Mouse (Mus musculus): ENCODE measurements around the gene Vgll4. TPM values are rescaled to one million over a fixed set of nuclear protein-coding genes. Genes with fewer than 3 reads are reported as not detected.

Vgll4 gene
- polyA plus RNA-seq, 1 experiment from 2014 or later = 51.6 TPM

GRCm38 (mm10) chr6:114847582-114848174 lies 122.1 kb downstream of the Vgll4 start:
- no peak overlapping the region for H3K9ac ChIP-seq (ENCODE audit: low read depth, low read length)
- H3K27ac ChIP-seq (ENCODE audit: low read depth, low read length) = no peak overlapping the region
- no peaks in the 10 kb centered on the region for H3K27me3 ChIP-seq (ENCODE audit: control insufficient read depth, insufficient read depth, low read length)
- ATAC-seq (replicated peaks; ENCODE audit: insufficient number of reproducible peaks, low FRiP score, low TSS enrichment) = no peak
- no peak overlapping the region for H3K4me2 ChIP-seq
- H3K4me1 ChIP-seq (ENCODE audit: control insufficient read depth, insufficient read depth, low read length) = peaks cover 46% of the 10 kb centered on the region
- H3K4me3 ChIP-seq (ENCODE audit: low read depth, low read length) = no peak overlapping the region
- WGBS (ENCODE audit: insufficient replicate concordance) = 76% methylated on average over 12 of the region's 12 CpGs
- no peaks in the 10 kb centered on the region for H3K36me3 ChIP-seq (ENCODE audit: control insufficient read depth, insufficient read depth, low read length)
- H3K9me3 ChIP-seq (replicated peaks; ENCODE audit: control insufficient read depth, low read length) = 0 out of 2 replicates have a peak, but pooled peaks cover 2% of the 10 kb centered on the region

GRCm38 (mm10) chr6:114846153-114846772 lies 123.5 kb downstream of the Vgll4 start:
- Histone ChIP-seq H3K4me3 (ENCODE audit: low read depth, low read length) (no peak overlapping the region), H3K36me3 (ENCODE audit: control insufficient read depth, insufficient read depth, low read length) (no peaks in the 10 kb centered on the region), H3K9ac (ENCODE audit: low read depth, low read length) (peak overlapping the region; percentile 39; the same call in 1 of the 2 replicates), H3K27ac (ENCODE audit: low read depth, low read length) (no peak overlapping the region), H3K9me3 (replicated peaks; ENCODE audit: control insufficient read depth, low read length) (0 out of 2 replicates have a peak, but pooled peaks cover 2% of the 10 kb centered on the region), H3K4me1 (ENCODE audit: control insufficient read depth, insufficient read depth, low read length) (peaks cover 44% of the 10 kb centered on the region), H3K4me2 (no peak overlapping the region), H3K27me3 (ENCODE audit: control insufficient read depth, insufficient read depth, low read length) (no peaks in the 10 kb centered on the region)
- 38% methylated on average over 4 of the region's 4 CpGs for WGBS (ENCODE audit: insufficient replicate concordance)
- no peak; the same call in 1 of the 2 replicates for ATAC-seq (replicated peaks; ENCODE audit: insufficient number of reproducible peaks, low FRiP score, low TSS enrichment)

- Histone ChIP-seq H3K27me3 (ENCODE audit: control insufficient read depth, insufficient read depth, low read length) (no peaks in the 10 kb centered on the region), H3K36me3 (ENCODE audit: control insufficient read depth, insufficient read depth, low read length) (no peaks in the 10 kb centered on the region), H3K9ac (ENCODE audit: low read depth, low read length) (no peak overlapping the region), H3K4me2 (no peak overlapping the region), H3K9me3 (replicated peaks; ENCODE audit: control insufficient read depth, low read length) (0 out of 2 replicates have a peak, but pooled peaks cover 2% of the 10 kb centered on the region), H3K4me1 (ENCODE audit: control insufficient read depth, insufficient read depth, low read length) (peaks cover 41% of the 10 kb centered on the region), H3K4me3 (ENCODE audit: low read depth, low read length) (no peak overlapping the region), H3K27ac (ENCODE audit: low read depth, low read length) (no peak overlapping the region)
- no peak for ATAC-seq (replicated peaks; ENCODE audit: insufficient number of reproducible peaks, low FRiP score, low TSS enrichment)
- WGBS (ENCODE audit: insufficient replicate concordance) = 97% methylated on average over 2 of the region's 2 CpGs
These were observed 126.9 kb downstream of the Vgll4 start for GRCm38 (mm10) chr6:114842863-114843262.

- H3K4me1 ChIP-seq (ENCODE audit: control insufficient read depth, insufficient read depth, low read length) = peaks cover 39% of the 10 kb centered on the region
- WGBS (ENCODE audit: insufficient replicate concordance) = 76% methylated on average over 3 of the region's 3 CpGs
- H3K9me3 ChIP-seq (replicated peaks; ENCODE audit: control insufficient read depth, low read length) = 0 out of 2 replicates have a peak, but pooled peaks cover 2% of the 10 kb centered on the region
- H3K4me2 ChIP-seq = no peak overlapping the region
- no peak overlapping the region for H3K9ac ChIP-seq (ENCODE audit: low read depth, low read length)
- no peaks in the 10 kb centered on the region for H3K36me3 ChIP-seq (ENCODE audit: control insufficient read depth, insufficient read depth, low read length)
- no peak overlapping the region for H3K4me3 ChIP-seq (ENCODE audit: low read depth, low read length)
- H3K27me3 ChIP-seq (ENCODE audit: control insufficient read depth, insufficient read depth, low read length) = no peaks in the 10 kb centered on the region
- H3K27ac ChIP-seq (ENCODE audit: low read depth, low read length) = no peak overlapping the region
- no peak for ATAC-seq (replicated peaks; ENCODE audit: insufficient number of reproducible peaks, low FRiP score, low TSS enrichment)
These were observed 127.7 kb downstream of the Vgll4 start for GRCm38 (mm10) chr6:114842131-114842530.

DNA sequence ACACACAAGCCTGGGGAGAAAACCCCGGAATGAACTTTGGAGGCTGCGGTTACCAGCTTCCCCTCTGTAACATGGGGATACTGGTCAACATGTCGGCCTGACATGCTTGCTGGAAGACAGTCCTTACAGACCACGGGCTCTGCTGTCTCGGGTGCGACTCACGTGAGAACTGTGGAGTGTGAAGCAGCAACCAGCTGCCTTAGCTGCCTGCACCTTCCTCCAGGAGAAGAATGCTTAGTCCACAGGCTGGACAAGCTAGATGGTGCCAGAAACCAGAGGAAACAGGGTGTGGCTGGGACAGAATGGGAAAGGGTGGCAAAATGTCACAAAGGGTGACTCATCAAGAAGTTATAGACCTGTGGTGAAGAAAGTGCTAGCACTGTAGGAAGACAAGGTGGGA lies 129.8 kb downstream of the Vgll4 start:
- Histone ChIP-seq H3K4me3 (ENCODE audit: low read depth, low read length) (no peak overlapping the region), H3K27ac (ENCODE audit: low read depth, low read length) (no peak overlapping the region), H3K4me2 (no peak overlapping the region), H3K4me1 (ENCODE audit: control insufficient read depth, insufficient read depth, low read length) (peaks cover 34% of the 10 kb centered on the region), H3K27me3 (ENCODE audit: control insufficient read depth, insufficient read depth, low read length) (no peaks in the 10 kb centered on the region), H3K36me3 (ENCODE audit: control insufficient read depth, insufficient read depth, low read length) (no peaks in the 10 kb centered on the region), H3K9me3 (replicated peaks; ENCODE audit: control insufficient read depth, low read length) (0 out of 2 replicates have a peak, but pooled peaks cover 2% of the 10 kb centered on the region), H3K9ac (ENCODE audit: low read depth, low read length) (no peak overlapping the region)
- ATAC-seq (replicated peaks; ENCODE audit: insufficient number of reproducible peaks, low FRiP score, low TSS enrichment) = no peak
- WGBS (ENCODE audit: insufficient replicate concordance) = 85% methylated on average over 7 of the region's 7 CpGs

GRCm38 (mm10) chr6:114838872-114839271 lies 130.9 kb downstream of the Vgll4 start:
- ATAC-seq (replicated peaks; ENCODE audit: insufficient number of reproducible peaks, low FRiP score, low TSS enrichment) = no peak
- Histone ChIP-seq H3K4me2 (no peak overlapping the region), H3K36me3 (ENCODE audit: control insufficient read depth, insufficient read depth, low read length) (no peaks in the 10 kb centered on the region), H3K4me3 (ENCODE audit: low read depth, low read length) (no peak overlapping the region), H3K9me3 (replicated peaks; ENCODE audit: control insufficient read depth, low read length) (0 out of 2 replicates have a peak, but pooled peaks cover 2% of the 10 kb centered on the region), H3K4me1 (ENCODE audit: control insufficient read depth, insufficient read depth, low read length) (peaks cover 39% of the 10 kb centered on the region), H3K9ac (ENCODE audit: low read depth, low read length) (no peak overlapping the region), H3K27ac (ENCODE audit: low read depth, low read length) (no peak overlapping the region), H3K27me3 (ENCODE audit: control insufficient read depth, insufficient read depth, low read length) (no peaks in the 10 kb centered on the region)
- WGBS (ENCODE audit: insufficient replicate concordance) = 35% methylated on average over 4 of the region's 4 CpGs

DNA sequence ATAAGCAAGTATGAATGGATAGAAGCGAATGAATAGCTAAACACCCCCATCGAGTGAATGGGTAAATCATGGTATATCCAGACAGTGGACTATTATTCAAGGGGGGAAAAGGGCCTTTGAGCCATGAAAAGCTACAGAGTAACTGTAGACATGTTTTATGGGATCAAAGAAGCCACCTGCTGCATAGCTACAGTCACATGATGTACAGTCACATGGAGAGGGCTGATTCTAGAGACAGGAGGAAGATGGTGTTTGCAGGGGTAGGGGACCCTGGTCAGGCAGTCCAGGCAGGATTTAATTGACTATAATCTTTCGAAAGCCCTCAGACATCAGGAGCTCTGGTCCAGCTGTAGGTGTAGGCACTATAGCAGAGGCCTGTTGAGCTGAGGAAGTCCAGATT lies 133.4 kb downstream of the Vgll4 start:
- Histone ChIP-seq H3K4me1 (ENCODE audit: control insufficient read depth, insufficient read depth, low read length) (peaks cover 60% of the 10 kb centered on the region), H3K9me3 (replicated peaks; ENCODE audit: control insufficient read depth, low read length) (no peaks in the 10 kb centered on the region), H3K9ac (ENCODE audit: low read depth, low read length) (no peak overlapping the region), H3K36me3 (ENCODE audit: control insufficient read depth, insufficient read depth, low read length) (no peaks in the 10 kb centered on the region), H3K4me2 (no peak overlapping the region), H3K27ac (ENCODE audit: low read depth, low read length) (0 out of 2 replicates have a peak overlapping the region, but pooled peaks have one; percentile 47), H3K4me3 (ENCODE audit: low read depth, low read length) (no peak overlapping the region), H3K27me3 (ENCODE audit: control insufficient read depth, insufficient read depth, low read length) (no peaks in the 10 kb centered on the region)
- ATAC-seq (replicated peaks; ENCODE audit: insufficient number of reproducible peaks, low FRiP score, low TSS enrichment) = no peak
- WGBS (ENCODE audit: insufficient replicate concordance) = 78% methylated on average over 3 of the region's 3 CpGs

DNA sequence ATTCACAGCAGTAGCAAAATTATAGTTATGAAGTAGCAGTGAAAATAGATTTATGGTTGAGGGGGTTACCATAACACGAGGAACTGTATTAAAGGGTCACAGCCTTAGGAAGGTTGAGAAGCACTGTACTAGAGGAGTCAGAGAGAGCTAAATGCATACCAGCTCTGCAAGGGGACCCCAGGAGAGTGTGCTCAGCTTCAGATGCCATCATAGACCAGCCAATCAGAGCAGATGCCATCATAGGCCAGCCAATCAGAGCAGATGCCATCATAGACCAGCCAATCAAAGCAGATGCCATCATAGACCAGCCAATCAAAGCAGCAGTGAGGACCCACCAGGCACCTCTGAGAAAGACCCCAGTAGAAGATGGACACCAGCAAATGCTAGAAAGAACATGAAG lies 134.0 kb downstream of the Vgll4 start:
- peaks cover 56% of the 10 kb centered on the region for H3K4me1 ChIP-seq (ENCODE audit: control insufficient read depth, insufficient read depth, low read length)
- H3K36me3 ChIP-seq (ENCODE audit: control insufficient read depth, insufficient read depth, low read length) = no peaks in the 10 kb centered on the region
- no peak overlapping the region for H3K27ac ChIP-seq (ENCODE audit: low read depth, low read length)
- H3K4me2 ChIP-seq = no peak overlapping the region
- H3K9me3 ChIP-seq (replicated peaks; ENCODE audit: control insufficient read depth, low read length) = no peaks in the 10 kb centered on the region
- WGBS (ENCODE audit: insufficient replicate concordance) = 92% methylated on average over 1 of the region's 1 CpGs
- ATAC-seq (replicated peaks; ENCODE audit: insufficient number of reproducible peaks, low FRiP score, low TSS enrichment) = no peak
- H3K4me3 ChIP-seq (ENCODE audit: low read depth, low read length) = no peak overlapping the region
- no peaks in the 10 kb centered on the region for H3K27me3 ChIP-seq (ENCODE audit: control insufficient read depth, insufficient read depth, low read length)
- H3K9ac ChIP-seq (ENCODE audit: low read depth, low read length) = no peak overlapping the region

DNA sequence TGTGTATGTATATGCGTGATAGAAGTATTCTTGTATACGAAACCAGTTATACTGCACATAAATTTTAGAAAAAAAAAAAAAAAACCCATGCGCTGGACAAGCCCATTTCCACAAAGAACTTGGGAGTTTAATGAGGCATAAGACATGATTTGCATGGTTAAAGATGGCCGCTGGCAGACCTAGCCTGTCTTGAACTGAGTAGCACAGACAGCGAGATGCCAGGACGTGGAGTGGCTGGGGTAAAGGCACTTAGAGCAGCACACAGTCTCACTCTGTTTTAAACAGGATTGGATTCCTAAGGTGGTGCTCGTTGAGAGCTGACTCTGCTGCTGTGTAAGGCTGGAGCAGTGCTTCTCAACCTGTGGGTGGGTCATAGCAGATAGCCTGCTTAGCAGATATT lies 134.4 kb downstream of the Vgll4 start:
- H3K4me2 ChIP-seq = no peak overlapping the region
- H3K36me3 ChIP-seq (ENCODE audit: control insufficient read depth, insufficient read depth, low read length) = no peaks in the 10 kb centered on the region
- peaks cover 52% of the 10 kb centered on the region for H3K4me1 ChIP-seq (ENCODE audit: control insufficient read depth, insufficient read depth, low read length)
- H3K9ac ChIP-seq (ENCODE audit: low read depth, low read length) = no peak overlapping the region
- no peaks in the 10 kb centered on the region for H3K9me3 ChIP-seq (replicated peaks; ENCODE audit: control insufficient read depth, low read length)
- H3K4me3 ChIP-seq (ENCODE audit: low read depth, low read length) = no peak overlapping the region
- no peak overlapping the region for H3K27ac ChIP-seq (ENCODE audit: low read depth, low read length)
- WGBS (ENCODE audit: insufficient replicate concordance) = 79% methylated on average over 7 of the region's 7 CpGs
- H3K27me3 ChIP-seq (ENCODE audit: control insufficient read depth, insufficient read depth, low read length) = no peaks in the 10 kb centered on the region
- no peak for ATAC-seq (replicated peaks; ENCODE audit: insufficient number of reproducible peaks, low FRiP score, low TSS enrichment)

All from heart, embryonic 11.5 days (tissue).